Mouse (Mus musculus) forebrain, embryonic 10.5 days (tissue): ENCODE measurements around the gene Robo1. TPM values are rescaled to one million over a fixed set of nuclear protein-coding genes. Genes with fewer than 3 reads are reported as not detected.

Experiments used
- DNase-seq: peaks from one replicate; pipeline ENCODE4 v3.0.0-alpha.2; 2017; ENCODE audit warnings: low spot score; ENCODE audit errors: extremely low spot score
- H3K27ac ChIP-seq: fragments of 300-500 bp; sonication (generic); 2 replicates; pipeline ENCODE4 v1.5.1; 2016; ENCODE audit warnings: mild to moderate bottlenecking
- H3K27me3 ChIP-seq: fragments of 300-500 bp; sonication (generic); 2 replicates; pipeline ENCODE4 v1.6.1; 2016; ENCODE audit warnings: mild to moderate bottlenecking; ENCODE audit not compliant: poor library complexity, severe bottlenecking
- H3K36me3 ChIP-seq: fragments of 300-500 bp; sonication (generic); replicated peaks from 2 replicates; pipeline ENCODE4 v1.6.1; 2016; ENCODE audit warnings: mild to moderate bottlenecking, moderate library complexity
- H3K4me1 ChIP-seq: fragments of 300-500 bp; sonication (generic); 2 replicates; pipeline ENCODE4 v1.6.1; 2016
- H3K4me3 ChIP-seq: fragments of 300-500 bp; sonication (generic); 2 replicates; pipeline ENCODE4 v1.5.1; 2016; ENCODE audit warnings: mild to moderate bottlenecking, moderate library complexity
- H3K9me3 ChIP-seq: fragments of 300-500 bp; sonication (generic); 2 replicates; pipeline ENCODE4 v1.6.1; 2016; ENCODE audit warnings: mild to moderate bottlenecking, moderate library complexity
- WGBS: fragments of 180-500 bp; shearing (Covaris S2); methylation state at CpG from one replicate; pipeline ENCODE4 v1.1.7; 2016; 5-methylcytosine and 5-hydroxymethylcytosine counted together
- polyA plus RNA-seq: library from polyadenylated mRNA; unstranded; fragments of >200 nt; fragmentation: Nextera tagmentation; extraction: Ambion mirVana; gene quantifications from 2 replicates; pipeline ENCODE4 v1.2.1, GENCODE M21; 2016

Robo1 gene
- polyA plus RNA-seq, 1 experiment from 2014 or later, result 22.0 TPM

DNA sequence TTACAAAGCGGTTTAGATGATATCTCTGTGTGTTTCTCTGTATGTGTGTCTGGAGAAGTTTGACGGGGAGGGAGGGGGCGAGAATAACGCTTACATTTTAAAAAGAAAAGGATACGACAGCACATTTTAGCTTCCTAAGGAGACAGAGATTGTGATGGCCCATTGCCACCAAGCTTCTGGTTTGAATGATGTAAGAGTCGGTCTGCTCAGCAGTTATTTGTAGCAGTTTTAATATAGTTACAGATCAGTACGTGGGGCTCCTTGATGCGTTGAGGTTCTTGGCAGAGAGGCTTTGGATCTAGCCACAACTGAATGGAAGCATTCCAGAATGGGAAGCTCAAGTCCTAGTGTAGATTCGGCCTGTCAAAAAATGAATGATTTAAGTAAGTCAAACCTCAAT lies 546.0 kb downstream of the Robo1 start:
- no peaks in the 10 kb centered on the region; the same call in 1 of the 2 replicates for H3K4me1 ChIP-seq
- H3K36me3 ChIP-seq, result no peaks in the 10 kb centered on the region
- DNase-seq, result no peak
- no peak overlapping the region for H3K27ac ChIP-seq
- no peaks in the 10 kb centered on the region for H3K9me3 ChIP-seq
- 92% methylated on average over 9 of the region's 9 CpGs for WGBS
- H3K4me3 ChIP-seq, result no peak overlapping the region
- H3K27me3 ChIP-seq, result no peaks in the 10 kb centered on the region

DNA sequence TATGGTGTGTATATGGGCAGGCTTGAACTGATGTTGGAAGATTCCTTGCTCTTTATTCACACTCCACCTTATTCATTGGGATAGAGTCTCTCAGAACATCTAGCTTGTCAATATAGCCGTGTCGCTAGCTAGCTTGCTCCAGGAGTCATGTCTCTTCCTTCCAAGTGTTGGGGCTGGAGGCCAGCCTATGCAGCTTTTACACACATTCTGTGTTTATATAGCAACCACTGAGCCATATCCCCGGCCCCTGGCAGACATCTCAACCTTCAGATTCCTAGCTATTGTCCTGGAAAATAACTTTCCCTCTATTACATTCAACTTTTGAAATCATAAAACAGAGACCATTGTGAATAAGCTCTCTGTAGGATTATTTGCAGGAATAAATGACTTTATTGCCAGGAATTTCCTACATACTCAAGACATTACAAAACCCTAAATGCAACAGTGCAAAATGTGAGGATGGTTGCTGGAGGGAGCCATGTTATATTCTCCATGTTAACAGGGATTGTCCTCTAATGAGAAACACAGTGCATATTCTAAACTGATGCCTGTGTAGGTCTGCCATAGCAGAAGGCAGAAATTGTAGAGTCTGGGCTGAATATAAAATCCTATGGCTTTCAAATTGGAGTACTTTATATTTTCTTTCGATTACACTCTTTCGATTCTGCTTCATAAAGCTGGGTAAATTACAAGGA lies 546.9 kb downstream of the Robo1 start:
- no peak for DNase-seq
- 92% methylated on average over 5 of the region's 5 CpGs for WGBS
- Histone ChIP-seq H3K9me3 (no peaks in the 10 kb centered on the region), H3K27me3 (no peaks in the 10 kb centered on the region), H3K4me3 (no peak overlapping the region), H3K36me3 (no peaks in the 10 kb centered on the region), H3K27ac (no peak overlapping the region), H3K4me1 (no peaks in the 10 kb centered on the region; the same call in 1 of the 2 replicates)

DNA sequence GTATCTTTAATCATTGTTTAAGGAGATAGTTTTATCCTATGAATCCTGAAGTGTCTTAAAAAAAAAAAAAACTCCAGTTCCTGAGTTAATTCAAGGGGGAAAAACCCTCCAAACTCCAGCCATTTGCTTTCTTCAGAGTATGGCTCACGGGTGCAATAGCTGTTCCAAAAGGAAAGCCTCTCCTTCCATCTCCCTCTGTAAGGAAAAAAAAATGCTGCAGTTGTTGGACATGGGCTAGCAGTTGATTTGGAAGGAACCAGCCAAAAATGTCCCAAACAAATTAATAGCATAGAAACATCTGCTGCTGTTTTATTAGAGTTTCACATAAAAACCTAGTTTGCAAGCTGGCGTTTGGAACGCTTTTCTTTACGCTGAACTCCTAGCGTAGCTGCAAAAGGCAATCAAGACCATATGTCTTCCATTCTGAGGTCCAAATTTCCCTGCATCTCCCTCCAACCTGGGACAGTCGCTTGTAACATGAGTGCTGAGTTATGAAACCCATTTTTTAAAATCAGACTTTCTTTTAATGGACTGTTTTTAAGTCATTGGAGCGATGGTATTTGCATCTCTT lies 553.7 kb downstream of the Robo1 start:
- 76% methylated on average over 7 of the region's 7 CpGs for WGBS

DNA sequence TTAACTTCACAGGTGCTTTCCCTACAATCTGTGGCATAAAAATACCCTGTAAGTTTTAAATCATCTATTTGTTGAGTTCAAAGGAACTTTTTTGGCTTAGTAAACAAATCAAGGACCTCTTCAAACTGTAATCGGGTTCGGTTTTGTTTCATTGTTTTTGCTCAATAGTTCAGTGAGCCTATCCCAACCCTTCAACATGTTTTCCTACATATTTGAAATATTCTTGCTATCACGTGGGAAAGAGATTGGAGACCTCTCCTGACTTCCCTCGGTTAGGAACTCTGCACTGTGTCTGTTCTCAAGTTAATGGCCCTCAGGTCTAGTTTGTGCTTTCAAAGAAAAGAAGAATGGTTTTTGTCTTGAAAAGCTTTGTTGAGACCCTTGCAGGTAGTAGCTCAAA lies 557.9 kb downstream of the Robo1 start:
- DNase-seq, result no peak
- no peak overlapping the region for H3K4me3 ChIP-seq
- peaks cover 6% of the 10 kb centered on the region; the same call in 1 of the 2 replicates for H3K4me1 ChIP-seq
- H3K27ac ChIP-seq, result no peak overlapping the region
- H3K36me3 ChIP-seq, result no peaks in the 10 kb centered on the region
- 91% methylated on average over 4 of the region's 4 CpGs for WGBS
- no peaks in the 10 kb centered on the region for H3K27me3 ChIP-seq
- H3K9me3 ChIP-seq, result no peaks in the 10 kb centered on the region

More for the DNA sequence above, 553.7 kb downstream of the Robo1 start:
- Histone ChIP-seq H3K27me3 (no peaks in the 10 kb centered on the region), H3K27ac (no peak overlapping the region), H3K4me3 (no peak overlapping the region), H3K9me3 (no peaks in the 10 kb centered on the region), H3K36me3 (no peaks in the 10 kb centered on the region), H3K4me1 (peaks cover 6% of the 10 kb centered on the region; the same call in 1 of the 2 replicates)
- no peak for DNase-seq

DNA sequence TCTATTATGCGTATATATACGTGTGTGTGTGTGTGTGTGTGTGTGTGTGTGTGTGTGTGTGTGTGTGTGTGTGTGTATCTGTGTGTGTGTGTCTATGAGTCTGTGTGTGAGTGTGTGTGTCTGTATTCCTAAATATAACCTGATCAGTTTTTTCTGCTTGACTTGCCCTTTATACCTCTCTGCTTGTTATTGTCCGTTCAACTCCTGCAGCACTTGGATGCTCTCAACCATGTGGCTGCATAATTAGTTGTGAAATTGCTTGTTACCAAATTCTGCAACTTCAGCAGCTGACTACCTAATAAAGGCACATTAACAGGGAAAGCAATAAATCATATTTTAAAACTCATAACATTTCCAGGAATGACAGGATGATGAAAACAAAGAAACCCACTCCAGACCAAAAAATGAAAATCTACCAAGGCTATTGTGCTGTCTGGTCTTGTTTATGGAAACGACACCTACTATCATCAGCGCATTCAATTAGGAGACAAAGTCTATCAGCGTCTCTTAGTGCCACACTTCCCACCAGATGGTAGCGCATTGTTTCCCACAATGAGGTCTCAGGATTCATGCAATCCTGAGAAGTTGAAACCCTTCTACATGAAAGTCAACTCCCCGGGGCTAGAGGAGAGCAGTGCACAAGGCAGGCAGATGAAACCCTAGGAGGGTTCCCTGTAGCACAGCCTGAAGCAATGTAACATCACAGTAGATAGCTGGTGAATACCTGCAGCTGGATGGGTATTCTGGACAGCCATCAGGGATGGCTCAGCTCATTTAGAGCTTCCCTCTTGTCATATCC lies 567.0 kb downstream of the Robo1 start:
- no peaks in the 10 kb centered on the region for H3K27me3 ChIP-seq
- H3K36me3 ChIP-seq, result no peaks in the 10 kb centered on the region
- no peak overlapping the region for H3K27ac ChIP-seq
- no peak overlapping the region for H3K4me3 ChIP-seq
- peaks cover 13% of the 10 kb centered on the region for H3K4me1 ChIP-seq
- no peak for DNase-seq
- H3K9me3 ChIP-seq, result no peaks in the 10 kb centered on the region
- 74% methylated on average over 8 of the region's 8 CpGs for WGBS

DNA sequence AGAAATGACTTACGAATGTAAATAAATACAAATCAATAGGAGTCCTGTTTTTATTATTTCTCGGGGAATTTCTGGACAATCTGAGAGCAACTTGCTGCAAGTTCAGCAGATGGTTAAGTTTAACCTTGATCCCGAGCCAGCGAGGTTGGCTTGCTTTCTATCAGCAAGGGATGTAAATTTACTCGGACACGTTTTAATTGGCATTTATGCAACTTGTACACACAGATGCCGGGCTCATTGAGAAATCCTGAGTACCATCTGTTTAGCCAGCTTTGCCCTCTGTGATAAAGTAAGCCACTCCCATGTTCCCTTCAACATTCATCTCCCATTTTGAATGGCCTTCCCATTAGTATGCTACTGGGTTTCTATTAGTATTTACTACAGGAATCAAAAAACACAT lies 580.0 kb downstream of the Robo1 start:
- no peak overlapping the region for H3K27ac ChIP-seq
- no peaks in the 10 kb centered on the region for H3K36me3 ChIP-seq
- peaks cover 8% of the 10 kb centered on the region for H3K4me1 ChIP-seq
- H3K27me3 ChIP-seq, result peaks cover 19% of the 10 kb centered on the region
- 71% methylated on average over 7 of the region's 7 CpGs for whole genome bisulfite sequencing
- H3K4me3 ChIP-seq, result no peak overlapping the region
- no peaks in the 10 kb centered on the region for H3K9me3 ChIP-seq
- DNase-seq, result no peak

DNA sequence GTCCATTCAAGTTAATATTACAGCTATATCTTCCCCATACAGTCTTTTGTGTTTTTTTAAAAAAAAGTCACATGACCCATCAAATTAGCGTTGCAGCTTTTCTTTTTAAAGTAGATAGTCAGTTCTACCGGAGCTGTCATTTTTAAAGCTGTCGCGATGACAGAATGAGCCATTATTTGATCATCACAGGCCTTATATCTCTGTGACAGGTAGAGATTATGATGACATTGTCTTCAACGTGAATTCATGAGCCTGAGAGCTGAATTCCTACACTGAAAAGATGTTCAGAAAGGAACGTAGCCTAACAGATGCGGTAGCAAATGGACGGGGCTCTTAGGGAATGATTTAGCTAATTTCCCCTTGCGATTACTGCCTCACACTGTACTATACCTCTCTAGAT lies 581.3 kb downstream of the Robo1 start:
- peaks cover 19% of the 10 kb centered on the region for H3K27me3 ChIP-seq
- H3K27ac ChIP-seq, result no peak overlapping the region
- peaks cover 21% of the 10 kb centered on the region for H3K4me1 ChIP-seq
- no peak overlapping the region for H3K4me3 ChIP-seq
- DNase-seq, result no peak
- 94% methylated on average over 9 of the region's 9 CpGs for WGBS
- H3K36me3 ChIP-seq, result no peaks in the 10 kb centered on the region
- no peaks in the 10 kb centered on the region for H3K9me3 ChIP-seq

DNA sequence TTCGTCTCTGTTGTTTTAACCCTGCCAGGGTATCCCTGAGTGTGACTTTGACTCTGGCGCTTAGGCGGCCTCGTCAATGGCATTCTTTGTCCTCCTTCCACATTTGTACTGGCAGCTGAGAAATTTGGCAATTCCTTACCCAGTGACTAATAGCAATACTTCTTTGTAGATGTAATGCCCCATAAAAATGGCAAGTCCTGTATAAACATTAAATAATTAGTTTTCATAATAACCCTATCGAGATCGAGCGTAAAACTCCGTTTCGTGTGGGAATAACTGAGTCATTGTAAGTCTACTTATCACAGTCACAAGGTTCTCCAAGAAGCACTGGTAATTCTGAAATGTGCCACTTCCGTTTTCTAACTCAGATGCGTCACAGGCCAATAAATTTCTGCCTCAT lies 589.0 kb downstream of the Robo1 start:
- H3K27ac ChIP-seq, result no peak overlapping the region
- WGBS, result 88% methylated on average over 11 of the region's 11 CpGs
- DNase-seq, result no peak

DNA sequence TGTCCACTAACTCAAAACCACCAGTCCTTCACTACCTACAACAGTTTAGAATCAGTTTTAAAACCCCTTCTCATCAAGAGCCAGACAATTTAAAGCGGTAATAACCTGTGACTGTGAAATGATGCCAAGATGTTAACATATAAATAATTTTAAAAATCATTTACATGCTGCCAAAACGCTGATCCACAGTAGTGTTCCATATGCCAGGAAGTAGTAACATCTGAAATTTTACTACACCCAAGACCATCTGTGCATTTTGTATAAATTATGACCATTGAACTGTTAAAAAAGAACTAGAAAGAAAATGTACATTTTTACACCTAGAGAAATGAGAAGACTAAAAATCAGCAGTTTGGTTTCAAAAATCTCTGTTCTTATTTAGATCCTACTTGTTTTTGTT lies 600.8 kb downstream of the Robo1 start:
- 96% methylated on average over 2 of the region's 2 CpGs for WGBS
- H3K27ac ChIP-seq, result no peak overlapping the region
- H3K9me3 ChIP-seq, result no peaks in the 10 kb centered on the region
- H3K27me3 ChIP-seq, result no peaks in the 10 kb centered on the region
- no peak for DNase-seq
- H3K4me3 ChIP-seq, result no peak overlapping the region
- H3K36me3 ChIP-seq, result no peaks in the 10 kb centered on the region
- H3K4me1 ChIP-seq, result no peaks in the 10 kb centered on the region; the same call in 1 of the 2 replicates

More for the DNA sequence above, 589.0 kb downstream of the Robo1 start:
- peaks cover 6% of the 10 kb centered on the region; the same call in 1 of the 2 replicates for H3K27me3 ChIP-seq
- H3K4me1 ChIP-seq, result peaks cover 21% of the 10 kb centered on the region
- H3K36me3 ChIP-seq, result no peaks in the 10 kb centered on the region
- H3K4me3 ChIP-seq, result no peak overlapping the region
- no peaks in the 10 kb centered on the region for H3K9me3 ChIP-seq

DNA sequence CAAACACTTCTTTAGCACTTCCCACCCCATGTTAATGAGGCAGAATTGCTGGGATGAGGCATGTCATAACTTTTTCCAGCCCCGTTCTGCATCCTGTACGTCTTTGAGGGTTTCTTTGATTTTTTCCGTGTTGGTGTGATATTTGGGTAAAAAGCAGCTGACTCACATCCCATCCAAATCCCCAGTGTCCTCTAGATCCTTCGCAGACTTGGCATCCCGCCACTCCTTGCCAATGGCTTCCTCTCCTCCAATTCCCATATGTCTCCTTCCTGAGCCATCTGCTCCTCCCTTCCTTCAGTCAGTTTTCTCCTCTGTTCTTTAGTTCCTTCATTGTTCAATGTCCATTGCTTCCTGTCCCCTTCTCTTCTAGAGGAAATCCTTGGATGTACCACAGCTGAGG lies 605.0 kb downstream of the Robo1 start:
- Histone ChIP-seq H3K4me1 (no peaks in the 10 kb centered on the region), H3K27ac (no peak overlapping the region), H3K9me3 (no peaks in the 10 kb centered on the region), H3K4me3 (no peak overlapping the region), H3K36me3 (no peaks in the 10 kb centered on the region), H3K27me3 (no peaks in the 10 kb centered on the region)
- 87% methylated on average over 5 of the region's 5 CpGs for WGBS
- no peak for DNase-seq

DNA sequence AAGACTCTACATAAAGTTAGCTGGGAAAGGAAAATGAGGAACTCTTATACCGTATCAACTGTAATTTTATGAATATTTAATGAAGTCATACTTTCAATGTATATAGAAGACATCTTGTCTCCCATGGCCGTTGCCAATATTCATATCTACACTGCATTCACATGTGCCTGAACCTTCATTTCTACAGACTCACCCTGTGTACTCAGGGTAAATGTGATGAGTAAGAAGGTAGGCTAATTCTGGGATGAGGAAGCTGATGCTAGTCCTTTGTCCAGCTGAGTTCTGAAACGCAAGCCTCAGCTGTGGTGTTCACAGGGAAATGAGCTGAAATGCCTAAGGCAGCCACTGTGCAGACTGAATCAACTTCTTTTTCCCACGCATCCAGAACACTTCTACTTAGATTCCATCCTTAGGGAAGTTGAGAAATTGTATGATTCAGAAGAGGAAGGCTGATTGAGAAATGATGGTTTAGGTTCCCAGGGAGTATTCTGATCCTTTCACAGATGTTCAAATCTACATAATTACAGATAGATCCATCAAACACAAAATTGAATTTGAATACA lies 606.0 kb downstream of the Robo1 start:
- Histone ChIP-seq H3K27me3 (no peaks in the 10 kb centered on the region), H3K4me1 (no peaks in the 10 kb centered on the region), H3K27ac (no peak overlapping the region), H3K9me3 (no peaks in the 10 kb centered on the region), H3K4me3 (no peak overlapping the region), H3K36me3 (no peaks in the 10 kb centered on the region)
- 84% methylated on average over 4 of the region's 4 CpGs for whole genome bisulfite sequencing
- no peak for DNase-seq

DNA sequence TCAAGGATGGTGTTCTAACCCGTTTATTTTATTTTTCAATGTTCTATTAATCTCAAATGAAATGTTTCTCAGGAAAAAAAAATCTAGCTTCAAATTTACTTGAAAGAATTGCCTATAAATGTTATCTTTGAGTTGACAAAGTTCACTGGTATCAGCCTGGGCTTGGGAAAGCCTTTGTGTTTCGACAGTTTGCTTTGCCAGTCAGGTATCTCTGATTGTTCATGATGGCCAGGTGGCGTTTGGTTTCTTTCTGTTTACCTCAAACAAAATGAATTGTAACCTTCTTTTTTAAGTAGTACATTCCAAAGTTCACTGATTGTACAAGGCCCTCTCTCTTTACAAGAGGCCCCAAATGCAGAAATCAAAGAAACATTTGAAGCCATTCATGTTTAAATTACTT lies 611.9 kb downstream of the Robo1 start:
- peaks cover 14% of the 10 kb centered on the region; the same call in 1 of the 2 replicates for H3K27me3 ChIP-seq
- no peak overlapping the region for H3K27ac ChIP-seq
- H3K4me1 ChIP-seq, result peaks cover 33% of the 10 kb centered on the region
- no peak for DNase-seq
- H3K9me3 ChIP-seq, result no peaks in the 10 kb centered on the region
- no peaks in the 10 kb centered on the region for H3K36me3 ChIP-seq
- 79% methylated on average over 3 of the region's 3 CpGs for WGBS
- H3K4me3 ChIP-seq, result no peak overlapping the region
